Mouse (Mus musculus) fibroblast of lung, adult 2 months (primary cell): ENCODE results near the gene Togaram1.

ENCODE experiments used
- DNase-seq: peaks from one replicate; pipeline ENCODE4 v3.0.0-alpha.2; 2011; ENCODE audit warnings: low read depth

Togaram1 gene

DNA sequence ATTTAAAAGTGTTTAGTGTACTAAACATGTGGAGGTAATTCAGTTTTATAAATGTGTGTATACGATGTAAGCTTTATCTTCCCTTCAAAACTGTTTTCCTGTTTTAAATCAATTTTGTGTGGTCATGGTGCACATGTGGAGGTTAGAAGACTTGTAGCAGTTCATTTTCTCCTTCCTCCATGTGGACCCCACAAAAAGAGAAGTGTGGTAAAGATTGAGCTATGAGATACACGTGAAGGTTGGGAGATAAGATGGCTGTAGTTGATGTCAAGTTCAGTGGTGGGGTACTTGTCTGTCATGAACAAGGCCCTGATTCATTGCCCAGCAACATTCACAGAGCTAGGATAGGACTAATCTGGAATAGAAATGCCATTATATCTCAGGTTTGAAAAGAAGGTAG is 92.6 kb downstream of the Togaram1 start:
- DNase-seq = no peak

DNA sequence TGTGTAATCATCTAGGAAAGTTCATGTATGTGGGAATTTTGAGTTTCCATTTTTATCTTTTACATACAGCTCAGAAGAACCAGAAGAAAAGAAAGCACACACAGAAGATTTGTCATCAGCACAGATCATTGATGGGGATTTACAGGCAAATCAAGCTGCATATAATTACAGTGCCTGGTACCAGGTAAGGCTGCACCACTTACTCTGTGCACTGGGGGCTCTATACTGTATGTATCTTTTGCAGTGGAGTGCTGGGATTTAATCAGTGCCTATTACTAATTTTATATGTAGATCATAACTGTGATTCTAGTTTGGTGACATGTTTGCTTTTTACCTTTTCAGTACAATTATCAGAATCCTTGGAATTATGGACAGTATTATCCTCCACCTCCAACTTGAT is 95.5 kb downstream of the Togaram1 start:
- no peak for DNase-seq

DNA sequence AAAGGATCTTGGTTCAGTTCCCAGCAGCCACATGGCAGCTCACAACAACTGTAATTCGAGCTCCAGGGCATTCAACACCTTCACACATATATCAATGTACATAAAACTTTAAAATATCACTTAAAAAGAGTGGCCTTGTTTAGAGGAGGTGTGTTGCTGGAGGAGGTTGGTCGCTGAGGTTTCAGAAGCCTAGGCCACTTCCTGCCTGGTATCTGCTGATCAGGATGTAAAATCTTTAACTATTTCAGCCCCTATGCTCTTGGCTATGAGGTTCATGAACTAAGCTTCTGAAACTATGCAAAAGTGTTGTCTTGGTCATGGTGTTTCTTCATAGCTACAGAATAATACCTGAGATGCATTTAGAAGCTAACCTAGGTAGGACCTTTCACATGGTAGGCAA is 99.6 kb downstream of the Togaram1 start:
- DNase-seq = no peak

DNA sequence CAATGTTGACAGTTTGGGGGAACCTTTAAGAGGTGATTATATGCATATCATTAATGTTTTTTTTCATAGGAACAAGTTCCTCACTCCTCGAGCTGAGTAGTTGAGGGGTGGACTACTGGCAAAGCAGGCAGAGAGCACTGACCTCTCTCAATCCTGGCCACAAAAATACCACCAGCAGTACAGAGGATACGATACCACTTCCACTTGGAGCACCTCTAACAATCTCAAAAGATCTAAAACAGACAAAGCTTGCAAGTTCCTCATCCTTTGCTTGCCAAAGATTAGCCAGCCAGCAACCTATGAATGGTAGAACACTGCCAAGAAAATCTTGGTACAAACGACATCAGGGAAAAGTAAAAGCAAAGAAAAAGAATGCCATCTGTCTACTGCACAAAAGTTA is 100.6 kb downstream of the Togaram1 start:
- no peak for DNase-seq

DNA sequence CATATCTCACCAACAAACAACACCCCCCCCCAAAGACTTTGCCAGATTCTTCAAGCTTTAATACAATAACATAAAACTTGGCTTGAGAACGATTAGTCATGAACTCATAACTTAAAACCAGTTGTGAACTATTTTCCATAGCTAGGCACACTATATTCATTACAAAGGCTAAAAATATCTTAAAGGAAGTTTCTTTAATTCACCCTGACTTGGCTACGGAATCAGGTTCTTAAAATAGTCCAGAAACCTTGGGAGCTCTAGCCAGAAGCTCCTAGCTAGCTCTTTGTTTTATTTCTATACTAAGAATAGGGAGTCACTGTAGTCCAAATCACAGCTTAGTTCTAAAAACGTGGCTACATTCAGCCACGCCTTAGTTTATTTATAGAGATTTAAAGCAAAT is 102.8 kb downstream of the Togaram1 start:
- DNase-seq = no peak
